22 mouse cellular contexts compared by ENCODE assay signal in genomic region chr13:29752061-29752460, GRCm38 (mm10).
DNase-seq lines count a peak whose midpoint lies in the region; ATAC-seq and TF ChIP-seq lines count a peak whose summit lies in the region.
"Had no signal": no experiment of that assay in that cellular context is flagged by ENCODE, and none has a peak within 500 bp of the region (broad histone marks: within the 10 kb centered on the region; RNA-seq: fewer than 3 reads in every experiment).

No protein-coding gene starts in this region.

- ATAC-seq in kidney, embryonic 14.5 days (ENCODE audit: low FRiP score, low TSS enrichment): no peak
- ATAC-seq in liver, embryonic 12.5 days: no peak
- no peak for ATAC-seq in midbrain, embryonic 11.5 days (ENCODE audit: low FRiP score)
- no peak for ATAC-seq in midbrain, embryonic 14.5 days (ENCODE audit: low FRiP score, low TSS enrichment)
- ATAC-seq: activated CD4-positive, CD25-positive, alpha-beta regulatory T cell, adult 4 months; CD4-positive, CD25-positive, alpha-beta regulatory T cell, adult 4 months; Patski had no signal

- 80% methylated on average over 6 of the region's 6 CpGs for WGBS in kidney, adult 2 months
- 95% methylated on average over 6 of the region's 6 CpGs for WGBS in kidney, embryonic 14.5 days
- 45% methylated on average over 6 of the region's 6 CpGs for WGBS in liver, adult 2 months
- 86% methylated on average over 6 of the region's 6 CpGs for WGBS in liver, embryonic 12.5 days (ENCODE audit: insufficient replicate concordance)
- 84% methylated on average over 6 of the region's 6 CpGs for WGBS in midbrain, embryonic 11.5 days
- 91% methylated on average over 6 of the region's 6 CpGs for WGBS in midbrain, embryonic 14.5 days

- H3K4me3 ChIP-seq in kidney, adult 2 months (ENCODE audit: insufficient read depth, low read depth, low read length): no peak overlapping the region
- H3K4me3 ChIP-seq in kidney, embryonic 14.5 days (ENCODE audit: low read length): no peak overlapping the region
- H3K4me3 ChIP-seq in liver, adult 2 months (ENCODE audit: insufficient read depth, low read depth, low read length): no peak overlapping the region
- H3K4me3 ChIP-seq in liver, embryonic 12.5 days: no peak overlapping the region
- no peak overlapping the region for H3K4me3 ChIP-seq in midbrain, embryonic 11.5 days (ENCODE audit: low read depth, low read length)
- no peak overlapping the region for H3K4me3 ChIP-seq in midbrain, embryonic 14.5 days (replicated peaks; ENCODE audit: low read depth, low read length)

- H3K79me2 ChIP-seq in liver, adult 2 months (ENCODE audit: control insufficient read depth, insufficient read depth, low read length): no peaks in the 10 kb centered on the region

- H3K4me2 ChIP-seq in kidney, embryonic 14.5 days (replicated peaks; ENCODE audit: low read depth, low read length): no peak overlapping the region
- H3K4me2 ChIP-seq in liver, embryonic 12.5 days: no peak overlapping the region
- H3K4me2 ChIP-seq in midbrain, embryonic 11.5 days: no peak overlapping the region
- H3K4me2 ChIP-seq in midbrain, embryonic 14.5 days (ENCODE audit: low read length): no peak overlapping the region

- no peak overlapping the region for H3K9ac ChIP-seq in kidney, embryonic 14.5 days (ENCODE audit: low read depth, low read length)
- no peak overlapping the region for H3K9ac ChIP-seq in liver, adult 2 months (ENCODE audit: low read depth, low read length)
- no peak overlapping the region for H3K9ac ChIP-seq in liver, embryonic 12.5 days
- H3K9ac ChIP-seq in midbrain, embryonic 11.5 days (ENCODE audit: low read length): no peak overlapping the region
- H3K9ac ChIP-seq in midbrain, embryonic 14.5 days (replicated peaks; ENCODE audit: low read length): no peak overlapping the region

- no peaks in the 10 kb centered on the region for H3K4me1 ChIP-seq in kidney, adult 2 months (ENCODE audit: control insufficient read depth, insufficient read depth, low read length)
- no peaks in the 10 kb centered on the region for H3K4me1 ChIP-seq in kidney, embryonic 14.5 days (ENCODE audit: control insufficient read depth, insufficient read depth, low read length)
- H3K4me1 ChIP-seq in liver, adult 2 months (ENCODE audit: control insufficient read depth, insufficient read depth, low read length): peaks cover 2% of the 10 kb centered on the region
- peaks cover 14% of the 10 kb centered on the region for H3K4me1 ChIP-seq in liver, embryonic 12.5 days
- H3K4me1 ChIP-seq in midbrain, embryonic 11.5 days (ENCODE audit: control insufficient read depth, insufficient read depth, low read length): no peaks in the 10 kb centered on the region
- no peaks in the 10 kb centered on the region for H3K4me1 ChIP-seq in midbrain, embryonic 14.5 days (ENCODE audit: control insufficient read depth, insufficient read depth, low read length)

- H3K27me3 ChIP-seq in kidney, adult 2 months (replicated peaks; ENCODE audit: control insufficient read depth, insufficient read depth, low read length): no peaks in the 10 kb centered on the region
- H3K27me3 ChIP-seq in kidney, embryonic 14.5 days (ENCODE audit: control insufficient read depth, insufficient read depth, low read length): no peaks in the 10 kb centered on the region
- H3K27me3 ChIP-seq in liver, adult 2 months (ENCODE audit: control insufficient read depth, insufficient read depth, low read length): no peaks in the 10 kb centered on the region
- no peaks in the 10 kb centered on the region for H3K27me3 ChIP-seq in liver, embryonic 12.5 days (replicated peaks)
- H3K27me3 ChIP-seq in midbrain, embryonic 11.5 days (ENCODE audit: control insufficient read depth, insufficient read depth, low read length): no peaks in the 10 kb centered on the region
- H3K27me3 ChIP-seq in midbrain, embryonic 14.5 days (ENCODE audit: control insufficient read depth, insufficient read depth, low read length): no peaks in the 10 kb centered on the region
- H3K27me3 ChIP-seq: CH12.LX, Patski had no signal

- no peaks in the 10 kb centered on the region for H3K36me3 ChIP-seq in kidney, adult 2 months (ENCODE audit: control insufficient read depth, insufficient read depth, low read length)
- H3K36me3 ChIP-seq in kidney, embryonic 14.5 days (ENCODE audit: control insufficient read depth, insufficient read depth, low read length): no peaks in the 10 kb centered on the region
- no peaks in the 10 kb centered on the region for H3K36me3 ChIP-seq in liver, adult 2 months (ENCODE audit: control insufficient read depth, insufficient read depth, low read length)
- H3K36me3 ChIP-seq in liver, embryonic 12.5 days: no peaks in the 10 kb centered on the region
- H3K36me3 ChIP-seq in midbrain, embryonic 11.5 days (ENCODE audit: control insufficient read depth, insufficient read depth, low read length): no peaks in the 10 kb centered on the region
- no peaks in the 10 kb centered on the region for H3K36me3 ChIP-seq in midbrain, embryonic 14.5 days (ENCODE audit: control insufficient read depth, insufficient read depth, low read length)

- no peaks in the 10 kb centered on the region for H3K9me3 ChIP-seq in kidney, embryonic 14.5 days (ENCODE audit: control insufficient read depth, low read length)
- H3K9me3 ChIP-seq in liver, embryonic 12.5 days (replicated peaks): no peaks in the 10 kb centered on the region
- H3K9me3 ChIP-seq in midbrain, embryonic 11.5 days (ENCODE audit: control insufficient read depth, low read length): no peaks in the 10 kb centered on the region
- no peaks in the 10 kb centered on the region for H3K9me3 ChIP-seq in midbrain, embryonic 14.5 days (ENCODE audit: control insufficient read depth, low read length)
- H3K9me3 ChIP-seq: G1E had no signal

- TF ChIP-seq POLR2A in kidney, adult 2 months (IDR thresholded peaks at IDR 0.05; ENCODE audit: low read depth, low read length): no peak
- TF ChIP-seq POLR2A in liver, adult 2 months (IDR thresholded peaks at IDR 0.05; ENCODE audit: extremely low read depth, insufficient read depth, low read length): no peak

- H3K27ac ChIP-seq in kidney, adult 2 months (ENCODE audit: insufficient read depth, low read depth, low read length): no peak overlapping the region
- no peak overlapping the region for H3K27ac ChIP-seq in kidney, embryonic 14.5 days (ENCODE audit: low read depth, low read length)
- H3K27ac ChIP-seq in liver, adult 2 months (replicated peaks; ENCODE audit: insufficient read depth, low read depth, low read length): no peak overlapping the region
- no peak overlapping the region for H3K27ac ChIP-seq in liver, embryonic 12.5 days
- H3K27ac ChIP-seq in midbrain, embryonic 11.5 days (ENCODE audit: low read depth, low read length): no peak overlapping the region
- no peak overlapping the region for H3K27ac ChIP-seq in midbrain, embryonic 14.5 days (replicated peaks; ENCODE audit: low read depth, low read length)

- DNase-seq in heart, adult 11 months: peak; percentile 33
- no peak for DNase-seq in heart, adult 9 months (ENCODE audit: low spot score in 2 of 2)
- peak; percentile 17 for DNase-seq in kidney, adult 2 months
- DNase-seq in liver, adult 2 months (ENCODE audit: extremely low read depth, low read depth, low spot score): peak; percentile 66
- DNase-seq in midbrain, embryonic 11.5 days (ENCODE audit: low spot score, missing footprints): peak; percentile 69
- no peak for DNase-seq in midbrain, embryonic 14.5 days
- DNase-seq: adrenal gland, adult 2 months; adrenal gland, adult 8-10 months; adrenal gland, postnatal 10 days; adrenal gland, postnatal 14 days; adrenal gland, postnatal 25 days; adrenal gland, postnatal 36 days; B cell, adult 2 months; cerebellum, adult 11 months; cerebellum, adult 11-12 months had no signal

- no peak for TF ChIP-seq CTCF in kidney, adult 2 months (conservative IDR thresholded peaks at IDR 0.05; ENCODE audit: insufficient read depth, insufficient read length, low read depth, low read length)
- no peak for TF ChIP-seq CTCF in liver, adult 2 months (IDR thresholded peaks at IDR 0.05; ENCODE audit: low read depth, low read length)

Comparison
In these comparisons a context has a peak if more than half of its experiments do, and no peak if none do; other contexts are left out.
1. DNase-seq: peak in heart, adult 11 months (single experiment), kidney, adult 2 months (single experiment), liver, adult 2 months (single experiment) and midbrain, embryonic 11.5 days (single experiment); none in heart, adult 9 months (0 of 2) and midbrain, embryonic 14.5 days (single experiment).